Mouse (Mus musculus): Measurements from ENCODE around the gene Rab6b.

DNA sequence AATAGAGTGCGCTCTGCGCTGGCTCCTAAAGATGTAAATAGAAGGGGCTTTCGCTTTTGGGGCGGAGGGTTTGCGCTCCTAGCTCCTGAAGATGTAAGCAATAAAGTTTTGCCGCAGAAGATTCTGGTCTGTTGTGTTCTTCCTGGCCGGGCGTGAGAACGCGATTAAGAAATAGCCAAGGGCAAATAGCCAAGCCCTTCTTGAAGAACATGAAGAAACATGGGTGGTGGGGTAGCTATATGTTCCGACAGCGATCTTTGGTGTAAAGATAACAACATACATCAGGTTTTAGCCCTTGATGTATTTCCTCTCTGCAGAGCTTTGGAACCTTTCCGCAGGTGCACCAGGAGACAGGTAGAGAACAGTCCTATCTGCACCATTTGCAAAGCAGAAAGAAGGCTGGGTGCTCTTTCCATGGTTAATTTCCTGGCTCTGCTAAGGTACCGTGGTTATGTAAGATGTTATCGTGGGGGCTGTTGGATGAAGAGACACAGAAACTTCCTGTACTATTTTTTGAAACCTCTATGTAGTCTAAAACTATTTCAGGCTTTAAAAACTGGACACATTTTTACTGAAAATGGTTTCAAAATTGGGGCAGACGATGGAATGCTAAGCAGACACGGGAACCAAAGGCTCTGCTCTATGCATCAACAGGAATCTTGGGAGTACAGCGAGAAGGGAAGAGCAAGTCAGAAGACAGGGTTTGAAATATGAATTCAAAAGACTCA, 2.5 kb upstream of the Rab6b start:
- TF ChIP-seq CTCF (IDR thresholded peaks at IDR 0.05; ENCODE audit: low read depth, low read length), result no peak
- no peak for TF ChIP-seq POLR2A (IDR thresholded peaks at IDR 0.05; ENCODE audit: extremely low read depth, insufficient read depth, low read length)
